Mouse (Mus musculus) heart, adult 2 months (tissue): ENCODE measurements at regions not wholly inside any gene's neighbourhood (a gene's known extent, or its start where the extent isn't known, plus 50 kb on each side); places are given as distances from the start of the nearest gene placed in this dataset.

Source experiments
- DNase-seq, 2 experiments: peaks; one replicate each; pipeline ENCODE4 v3.0.0; 2021
- H3K27ac ChIP-seq: fragments of 200-600 bp; 2 replicates; pipeline ENCODE4 v1.8.1; 2022
- H3K27me3 ChIP-seq: fragments of 200-500 bp; 2 replicates; pipeline ENCODE4 v1.6.1; 2012; ENCODE audit warnings: mild to moderate bottlenecking, low read length, inconsistent platforms, mixed read lengths; ENCODE audit not compliant: control insufficient read depth, insufficient read depth
- H3K36me3 ChIP-seq: fragments of 200-500 bp; 2 replicates; pipeline ENCODE4 v1.6.1; 2012; ENCODE audit warnings: low read length, inconsistent platforms; ENCODE audit not compliant: control insufficient read depth, insufficient read depth
- H3K4me1 ChIP-seq: fragments of 200-500 bp; 2 replicates; pipeline ENCODE4 v1.6.1; 2011; ENCODE audit warnings: low read length; ENCODE audit not compliant: control insufficient read depth, insufficient read depth
- H3K4me3 ChIP-seq: fragments of 200-600 bp; 2 replicates; pipeline ENCODE4 v1.8.1; 2022
- H3K79me2 ChIP-seq: fragments of 200-500 bp; replicated peaks from 2 replicates; pipeline ENCODE4 v1.6.1; 2012; ENCODE audit warnings: mild to moderate bottlenecking, inconsistent platforms, low read length, moderate library complexity, mixed read lengths; ENCODE audit not compliant: control insufficient read depth, insufficient read depth
- H3K9ac ChIP-seq: fragments of 200-500 bp; 2 replicates; pipeline ENCODE4 v1.6.1; 2012; ENCODE audit warnings: low read depth, mild to moderate bottlenecking, control low read depth, inconsistent platforms, low read length, mixed read lengths
- CTCF ChIP-seq: fragments of 200-600 bp; IDR thresholded peaks from 2 replicates; pipeline ENCODE4 v1.8.1; 2022; ENCODE audit warnings: antibody characterized with exemption, mild to moderate bottlenecking, moderate library complexity
- EP300 ChIP-seq: fragments of 200-500 bp; IDR thresholded peaks from 2 replicates; pipeline ENCODE4 v1.6.1; 2011; ENCODE audit warnings: low read depth, low read length, control low read depth; ENCODE audit not compliant: insufficient read depth
- POLR2A ChIP-seq: fragments of 200-500 bp; IDR thresholded peaks from 2 replicates; pipeline ENCODE4 v1.6.1; 2011; ENCODE audit warnings: mild to moderate bottlenecking, low read depth, low read length, control low read depth; ENCODE audit not compliant: insufficient read depth
- WGBS: fragments of 180-500 bp; shearing (Covaris S2); methylation state at CpG from one replicate; pipeline ENCODE4 v1.1.7; 2018; 5-methylcytosine and 5-hydroxymethylcytosine counted together
- intact Hi-C: fragments of 180-260 bp; cut with DNase I; formaldehyde crosslinking; loops from one replicate; pipeline ENCODE4 v1.15.1; 2025

GRCm38 (mm10) chr15:96197413-96197812, 89.9 kb upstream of the Arid2 start:
- DNase-seq: peak in 1 of 2 experiments; percentile 8
- 51% methylated on average over 10 of the region's 10 CpGs for WGBS
- Histone ChIP-seq H3K79me2 (no peaks in the 10 kb centered on the region), H3K4me3 (no peak overlapping the region), H3K27ac (no peak overlapping the region), H3K36me3 (peaks cover 3% of the 10 kb centered on the region; the same call in 1 of the 2 replicates), H3K27me3 (no peaks in the 10 kb centered on the region), H3K4me1 (peaks cover 5% of the 10 kb centered on the region), H3K9ac (no peak overlapping the region)
- intact Hi-C loops: loop anchor here (5.0 kb wide), 1 partner anchor 85 kb away; no protein-coding TSS in a partner anchor
- TF ChIP-seq POLR2A: no peak
- no peak for TF ChIP-seq EP300
- no peak for TF ChIP-seq CTCF

GRCm38 (mm10) chr15:96197932-96198331, 89.4 kb upstream of the Arid2 start:
- Histone ChIP-seq H3K27me3 (no peaks in the 10 kb centered on the region), H3K79me2 (no peaks in the 10 kb centered on the region), H3K4me1 (peaks cover 5% of the 10 kb centered on the region), H3K9ac (no peak overlapping the region), H3K36me3 (peaks cover 3% of the 10 kb centered on the region; the same call in 1 of the 2 replicates), H3K27ac (no peak overlapping the region), H3K4me3 (no peak overlapping the region)
- no peak for DNase-seq
- 53% methylated on average over 5 of the region's 5 CpGs for WGBS
- intact Hi-C loops: loop anchor here (5.0 kb wide), 1 partner anchor 84 kb away; no protein-coding TSS in a partner anchor
- TF ChIP-seq CTCF (no peak), POLR2A (no peak), EP300 (no peak)

DNA sequence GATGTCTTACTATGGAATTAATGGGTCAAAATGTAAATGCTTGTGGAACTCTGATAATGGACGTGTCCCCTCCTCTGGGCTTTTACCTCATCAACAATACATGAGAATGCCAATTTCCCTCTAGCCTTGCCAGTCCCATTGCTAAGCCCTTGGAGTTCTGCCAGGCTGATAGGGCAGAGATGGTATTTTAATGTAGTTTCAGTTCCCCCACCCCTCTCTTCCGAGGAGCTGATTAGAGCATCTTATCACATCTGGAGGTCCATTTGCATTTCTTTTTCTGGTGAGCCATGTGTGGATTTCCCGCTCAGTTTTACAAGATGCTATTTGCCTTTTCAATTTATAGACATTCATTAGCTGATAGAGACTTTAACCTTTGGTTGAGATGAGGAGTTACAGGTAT, 86.0 kb upstream of the Arid2 start:
- no peaks in the 10 kb centered on the region for H3K27me3 ChIP-seq
- TF ChIP-seq EP300 (no peak), CTCF (no peak), POLR2A (no peak)
- H3K36me3 ChIP-seq: peaks cover 3% of the 10 kb centered on the region; the same call in 1 of the 2 replicates
- peaks cover 5% of the 10 kb centered on the region for H3K4me1 ChIP-seq
- H3K9ac ChIP-seq: no peak overlapping the region
- DNase-seq: no peak
- H3K79me2 ChIP-seq: no peaks in the 10 kb centered on the region
- intact Hi-C loops: loop anchor here (5.0 kb wide), 1 partner anchor 99 kb away; no protein-coding TSS in a partner anchor
- 40% methylated on average over 3 of the region's 3 CpGs for WGBS
- H3K27ac ChIP-seq: peak overlapping the region; percentile 55
- H3K4me3 ChIP-seq: no peak overlapping the region

DNA sequence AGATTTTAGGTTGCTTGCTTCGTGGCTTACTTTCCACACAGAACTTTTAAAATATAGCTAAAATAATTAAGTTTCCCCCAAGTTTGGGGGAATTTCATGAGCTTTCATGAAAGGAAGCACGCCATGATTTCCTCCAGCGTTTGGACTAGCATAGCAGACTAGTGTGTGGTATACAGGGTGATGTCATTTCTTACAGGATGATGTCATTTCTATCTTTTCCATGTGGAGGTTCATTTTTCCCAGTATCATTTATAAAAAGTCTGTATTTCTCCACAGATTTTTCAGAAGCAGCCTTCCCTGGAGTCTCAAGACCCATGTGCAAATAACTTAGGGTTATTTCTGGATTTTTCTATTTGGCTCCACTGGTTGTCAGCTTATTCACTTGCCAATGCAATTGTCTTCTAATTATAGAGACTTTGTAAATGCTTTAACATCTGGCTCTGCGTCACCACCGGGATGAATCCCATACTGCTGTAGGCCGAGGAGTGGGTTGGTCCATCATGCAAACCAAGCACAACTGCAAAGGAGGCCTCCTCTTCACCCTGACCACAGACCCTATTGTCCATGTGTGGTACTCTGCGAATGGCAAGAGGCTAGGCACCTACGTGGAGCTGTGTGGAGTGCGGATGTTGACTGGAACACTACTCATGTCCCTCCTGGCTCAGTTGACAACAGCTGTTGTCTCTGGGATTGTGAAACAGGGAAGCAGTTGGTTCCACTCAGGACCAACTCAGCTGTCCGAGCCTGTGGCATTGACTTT, 85.4 kb upstream of the Arid2 start:
- Histone ChIP-seq H3K27ac (peak overlapping the region; percentile 55), H3K36me3 (peaks cover 3% of the 10 kb centered on the region; the same call in 1 of the 2 replicates), H3K27me3 (no peaks in the 10 kb centered on the region), H3K79me2 (no peaks in the 10 kb centered on the region), H3K4me1 (peaks cover 5% of the 10 kb centered on the region), H3K9ac (no peak overlapping the region), H3K4me3 (no peak overlapping the region)
- TF ChIP-seq POLR2A (no peak), EP300 (no peak), CTCF (no peak)
- intact Hi-C loops: loop anchor here (5.0 kb wide), 1 partner anchor 100 kb away; no protein-coding TSS in a partner anchor
- 50% methylated on average over 10 of the region's 10 CpGs for WGBS
- DNase-seq: peak; percentile 47 to 57

- Histone ChIP-seq H3K4me3 (no peak overlapping the region), H3K79me2 (no peaks in the 10 kb centered on the region), H3K27me3 (no peaks in the 10 kb centered on the region), H3K4me1 (peaks cover 5% of the 10 kb centered on the region), H3K36me3 (peaks cover 3% of the 10 kb centered on the region; the same call in 1 of the 2 replicates), H3K27ac (no peak overlapping the region), H3K9ac (no peak overlapping the region)
- intact Hi-C loops: loop anchor here (5.0 kb wide), 1 partner anchor 102 kb away; no protein-coding TSS in a partner anchor
- WGBS: 97% methylated on average over 5 of the region's 5 CpGs
- no peak for DNase-seq
- no peak for TF ChIP-seq CTCF
- no peak for TF ChIP-seq POLR2A
- TF ChIP-seq EP300: no peak
Observed at GRCm38 (mm10) chr15:96204187-96204586, 83.1 kb upstream of the Arid2 start.

DNA sequence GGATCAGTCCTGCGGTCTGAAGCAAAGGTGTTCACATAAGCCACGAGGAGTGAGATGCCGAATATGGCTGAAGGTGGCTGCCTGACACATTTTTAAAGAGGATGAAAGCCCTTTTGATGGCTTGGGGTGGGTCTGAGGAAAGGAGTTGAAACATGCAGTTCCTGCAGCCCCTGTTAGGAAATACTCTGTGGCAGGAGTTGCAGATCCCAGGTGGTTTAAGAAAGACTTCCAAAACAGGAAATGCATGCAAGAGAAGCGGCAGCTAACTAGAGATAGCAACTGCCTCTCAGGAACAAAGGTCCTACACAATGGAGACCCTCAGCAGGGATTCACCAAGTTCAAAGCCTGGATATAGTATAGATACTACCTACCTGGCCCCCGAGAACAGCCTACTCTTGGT, 82.7 kb upstream of the Arid2 start:
- peaks cover 3% of the 10 kb centered on the region; the same call in 1 of the 2 replicates for H3K36me3 ChIP-seq
- no peak for TF ChIP-seq POLR2A
- TF ChIP-seq EP300: no peak
- TF ChIP-seq CTCF: no peak
- no peak overlapping the region for H3K27ac ChIP-seq
- no peak overlapping the region for H3K9ac ChIP-seq
- DNase-seq: no peak
- H3K4me1 ChIP-seq: peaks cover 5% of the 10 kb centered on the region
- 62% methylated on average over 5 of the region's 5 CpGs for WGBS
- intact Hi-C loops: loop anchor here (5.0 kb wide), 1 partner anchor 102 kb away; no protein-coding TSS in a partner anchor
- H3K27me3 ChIP-seq: no peaks in the 10 kb centered on the region
- no peaks in the 10 kb centered on the region for H3K79me2 ChIP-seq
- no peak overlapping the region for H3K4me3 ChIP-seq
